Mouse (Mus musculus): Measurements from ENCODE around the gene Ccdc97. TPM values are rescaled to one million over a fixed set of nuclear protein-coding genes. Genes with fewer than 3 reads are reported as not detected.
A peak's percentile ranks its signal among the peaks of the same experiment; 100 is the strongest.

The Ccdc97 gene
- polyA plus RNA-seq, 1 experiment: 17.0 TPM

- H3K4me3 ChIP-seq (ENCODE audit: insufficient read depth, low read depth, low read length): no peak overlapping the region
- no peak overlapping the region for H3K27ac ChIP-seq (replicated peaks; ENCODE audit: low read depth, low read length)
- H3K4me1 ChIP-seq (ENCODE audit: control insufficient read depth, insufficient read depth, insufficient read length, low read length): peaks cover 35% of the 10 kb centered on the region
Measured at GRCm38 (mm10) chr7:25710519-25711130, 8.3 kb downstream of the Ccdc97 start.

DNA sequence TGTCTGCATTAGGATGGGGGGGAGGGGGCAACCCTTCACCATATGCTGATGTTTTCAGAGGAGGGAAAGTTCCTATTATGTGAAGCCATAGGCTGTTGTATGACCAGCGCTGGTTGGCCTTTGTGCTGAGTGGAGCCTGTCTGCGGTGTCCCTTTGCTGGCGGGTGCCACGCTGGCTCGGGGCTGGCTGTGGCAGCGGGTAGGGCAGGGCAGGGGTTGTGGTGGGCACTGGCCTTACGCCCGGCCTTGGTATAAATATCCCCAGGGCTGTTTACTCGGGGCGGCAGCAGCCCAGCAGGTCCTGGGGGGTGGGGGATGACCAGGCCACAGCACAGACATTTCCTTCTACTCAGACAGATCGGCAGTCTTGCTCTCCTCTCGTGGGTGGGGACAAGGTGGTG lies 8.9 kb downstream of the Ccdc97 start:
- Histone ChIP-seq H3K27ac (replicated peaks; ENCODE audit: low read depth, low read length) (no peak overlapping the region), H3K4me3 (ENCODE audit: insufficient read depth, low read depth, low read length) (no peak overlapping the region), H3K4me1 (ENCODE audit: control insufficient read depth, insufficient read depth, insufficient read length, low read length) (peaks cover 42% of the 10 kb centered on the region)

DNA sequence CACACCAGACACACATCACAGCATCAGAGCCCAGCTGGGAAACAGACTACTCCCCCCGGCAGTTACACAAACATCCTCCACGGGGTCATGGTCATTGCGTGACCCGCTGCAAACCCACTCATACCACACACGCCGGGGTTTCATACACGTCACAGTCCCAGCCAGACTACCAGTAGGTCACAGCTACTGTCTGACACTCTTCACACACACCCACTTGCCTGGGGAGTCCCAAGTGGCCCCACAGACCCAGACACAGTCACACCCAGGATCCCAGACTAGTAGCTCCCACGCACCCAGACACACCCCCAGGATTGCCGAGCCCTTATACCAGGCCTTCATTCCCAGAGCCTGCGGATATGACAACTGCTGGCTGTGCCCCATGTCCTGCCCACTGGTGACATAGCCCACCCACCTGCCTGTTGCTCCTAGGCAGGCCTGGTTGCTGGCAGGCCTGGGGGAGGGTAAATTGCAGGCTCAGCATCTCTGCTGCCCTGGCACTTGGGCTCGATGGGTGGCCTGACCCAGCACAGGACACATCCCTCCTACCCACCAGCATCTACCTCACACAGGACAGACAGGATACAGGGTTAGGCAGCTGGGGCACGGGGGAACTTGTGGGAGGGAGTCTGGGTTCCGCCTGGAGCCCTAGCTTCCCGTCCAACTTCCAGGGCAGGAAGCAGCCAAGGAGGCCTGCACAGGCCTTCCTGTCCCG lies 11.2 kb downstream of the Ccdc97 start:
- H3K27ac ChIP-seq (replicated peaks; ENCODE audit: low read depth, low read length): peak overlapping the region; percentile 97
- peaks cover 51% of the 10 kb centered on the region for H3K4me1 ChIP-seq (ENCODE audit: control insufficient read depth, insufficient read depth, insufficient read length, low read length)
- peak overlapping the region; percentile 49 for H3K4me3 ChIP-seq (ENCODE audit: insufficient read depth, low read depth, low read length)

GRCm38 (mm10) chr7:25706578-25707170 lies 12.2 kb downstream of the Ccdc97 start:
- H3K27ac ChIP-seq (replicated peaks; ENCODE audit: low read depth, low read length): peak overlapping the region; percentile 97
- H3K4me3 ChIP-seq (ENCODE audit: insufficient read depth, low read depth, low read length): no peak overlapping the region
- H3K4me1 ChIP-seq (ENCODE audit: control insufficient read depth, insufficient read depth, insufficient read length, low read length): peaks cover 49% of the 10 kb centered on the region

DNA sequence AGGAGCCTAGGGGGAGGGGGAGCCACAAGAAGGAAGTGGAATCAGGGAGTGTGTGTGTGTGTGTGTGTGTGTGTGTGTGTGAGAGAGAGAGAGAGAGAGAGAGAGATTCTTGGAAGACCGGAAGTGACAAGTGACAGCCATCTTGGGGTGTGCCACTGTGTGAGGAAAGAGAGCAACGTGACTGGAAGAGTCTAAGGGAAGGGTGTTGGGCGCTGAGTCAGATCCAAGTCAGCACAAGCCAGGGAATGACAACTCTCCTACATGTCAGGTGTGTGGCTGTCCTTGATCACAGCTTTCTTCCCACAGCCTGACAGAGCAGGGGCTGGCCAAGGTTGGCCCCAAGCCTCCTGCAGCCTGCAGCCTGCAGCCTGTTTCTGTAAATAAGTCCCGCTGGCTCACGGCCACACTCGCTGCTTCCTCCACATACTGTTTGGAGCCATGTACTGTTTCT lies 13.1 kb downstream of the Ccdc97 start:
- Histone ChIP-seq H3K4me3 (ENCODE audit: insufficient read depth, low read depth, low read length) (no peak overlapping the region), H3K4me1 (ENCODE audit: control insufficient read depth, insufficient read depth, insufficient read length, low read length) (peaks cover 42% of the 10 kb centered on the region), H3K27ac (replicated peaks; ENCODE audit: low read depth, low read length) (peak overlapping the region; percentile 97)

- peaks cover 37% of the 10 kb centered on the region for H3K4me1 ChIP-seq (ENCODE audit: control insufficient read depth, insufficient read depth, insufficient read length, low read length)
- H3K27ac ChIP-seq (replicated peaks; ENCODE audit: low read depth, low read length): peak overlapping the region; percentile 97; the same call in 1 of the 2 replicates
- no peak overlapping the region; the same call in 1 of the 2 replicates for H3K4me3 ChIP-seq (ENCODE audit: insufficient read depth, low read depth, low read length)
Measured at GRCm38 (mm10) chr7:25704716-25705364, 14.0 kb downstream of the Ccdc97 start.

GRCm38 (mm10) chr7:25703793-25704494 lies 14.9 kb downstream of the Ccdc97 start:
- no peak overlapping the region for H3K4me3 ChIP-seq (ENCODE audit: insufficient read depth, low read depth, low read length)
- H3K27ac ChIP-seq (replicated peaks; ENCODE audit: low read depth, low read length): peak overlapping the region; percentile 50
- H3K4me1 ChIP-seq (ENCODE audit: control insufficient read depth, insufficient read depth, insufficient read length, low read length): peaks cover 37% of the 10 kb centered on the region

- Histone ChIP-seq H3K27ac (replicated peaks; ENCODE audit: low read depth, low read length) (no peak overlapping the region), H3K4me1 (ENCODE audit: control insufficient read depth, insufficient read depth, insufficient read length, low read length) (peaks cover 31% of the 10 kb centered on the region), H3K4me3 (ENCODE audit: insufficient read depth, low read depth, low read length) (no peak overlapping the region)
Measured at GRCm38 (mm10) chr7:25702350-25702749, 16.5 kb downstream of the Ccdc97 start.

GRCm38 (mm10) chr7:25700732-25701131 lies 18.2 kb downstream of the Ccdc97 start:
- H3K4me1 ChIP-seq (ENCODE audit: control insufficient read depth, insufficient read depth, insufficient read length, low read length): peaks cover 17% of the 10 kb centered on the region
- H3K27ac ChIP-seq (replicated peaks; ENCODE audit: low read depth, low read length): no peak overlapping the region
- no peak overlapping the region for H3K4me3 ChIP-seq (ENCODE audit: insufficient read depth, low read depth, low read length)

DNA sequence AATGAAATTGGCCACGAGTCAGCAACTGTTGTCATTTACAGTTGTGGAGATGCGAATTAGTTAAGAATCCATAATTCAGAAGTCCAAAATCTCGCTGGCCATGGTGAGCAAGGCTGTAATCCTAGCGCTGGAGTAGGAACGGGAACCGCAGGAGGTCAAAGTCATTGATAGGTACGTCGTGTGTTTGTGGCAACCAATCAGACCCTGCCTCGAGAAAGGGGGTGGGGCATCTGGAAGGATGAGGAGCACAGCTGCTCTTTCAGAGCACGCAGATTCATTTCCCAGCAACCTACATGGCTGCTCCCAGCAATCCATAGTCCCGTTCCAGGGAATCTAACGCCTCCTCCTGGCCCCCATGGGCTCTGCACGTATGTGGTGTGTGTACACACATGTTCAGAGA lies 19.0 kb downstream of the Ccdc97 start:
- Histone ChIP-seq H3K4me3 (ENCODE audit: insufficient read depth, low read depth, low read length) (no peak overlapping the region), H3K4me1 (ENCODE audit: control insufficient read depth, insufficient read depth, insufficient read length, low read length) (peaks cover 9% of the 10 kb centered on the region; the same call in 1 of the 2 replicates)

DNA sequence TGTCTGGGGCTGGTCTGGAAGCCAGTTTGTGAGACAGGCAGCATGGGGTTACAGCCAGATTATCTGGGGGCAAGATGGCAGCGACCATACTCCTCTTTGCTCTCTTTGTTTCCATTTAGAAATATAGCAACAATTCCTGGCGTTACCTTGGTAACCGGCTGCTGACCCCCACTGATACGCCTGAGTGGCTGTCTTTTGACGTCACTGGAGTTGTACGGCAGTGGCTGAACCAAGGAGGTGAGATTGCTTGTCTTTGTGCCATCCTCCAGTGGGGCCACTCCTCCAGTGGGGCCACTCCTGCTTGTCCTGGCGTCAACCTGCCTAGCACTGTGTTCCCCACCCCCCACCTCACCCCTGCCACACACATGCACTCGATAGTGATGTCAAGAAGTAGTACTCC lies 24.8 kb downstream of the Ccdc97 start:
- Histone ChIP-seq H3K4me1 (ENCODE audit: control insufficient read depth, insufficient read depth, insufficient read length, low read length) (no peaks in the 10 kb centered on the region), H3K27ac (replicated peaks; ENCODE audit: low read depth, low read length) (no peak overlapping the region), H3K4me3 (ENCODE audit: insufficient read depth, low read depth, low read length) (no peak overlapping the region)

More for the DNA sequence above, 19.0 kb downstream of the Ccdc97 start:
- no peak overlapping the region for H3K27ac ChIP-seq (replicated peaks; ENCODE audit: low read depth, low read length)

DNA sequence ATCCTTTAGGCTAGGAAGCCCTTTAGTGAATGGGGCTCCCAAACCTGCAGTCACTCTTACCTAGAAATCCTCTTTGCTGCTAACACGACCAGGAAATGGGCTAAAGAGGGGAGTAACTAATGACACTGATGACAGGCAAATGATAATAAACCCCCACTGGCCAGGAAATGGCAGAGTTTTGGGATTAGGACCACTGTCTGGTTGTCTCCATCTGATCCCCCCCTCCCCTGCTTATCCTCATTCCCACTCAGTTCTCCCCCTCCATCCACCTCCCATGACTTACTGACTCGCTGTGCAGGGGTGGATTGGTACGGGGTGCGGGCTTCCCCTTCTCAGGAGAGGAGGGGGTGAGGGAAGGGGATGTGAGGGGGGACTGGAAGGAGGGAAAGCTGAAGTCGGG lies 28.8 kb downstream of the Ccdc97 start:
- H3K27ac ChIP-seq (replicated peaks; ENCODE audit: low read depth, low read length): peak overlapping the region; percentile 81

DNA sequence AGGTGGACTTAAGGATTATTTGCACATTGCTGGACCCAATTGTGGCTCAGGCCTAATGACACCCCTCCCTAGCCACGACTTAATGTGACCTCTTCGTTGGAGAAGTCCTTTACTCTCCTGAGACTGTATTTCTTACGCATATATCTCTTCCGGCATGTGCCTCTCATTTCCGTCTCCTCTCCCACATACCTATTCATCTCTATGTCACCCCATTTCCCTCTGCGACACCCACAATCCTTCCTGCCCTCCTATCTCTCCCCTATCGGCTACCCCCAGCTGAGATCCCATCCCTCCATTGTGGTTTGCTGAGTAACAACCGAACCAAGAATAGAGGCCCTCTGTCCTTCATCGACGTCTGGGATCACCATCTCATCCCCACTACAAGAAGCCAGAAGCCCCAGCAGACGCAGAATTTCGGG lies 29.3 kb downstream of the Ccdc97 start:
- Histone ChIP-seq H3K4me3 (ENCODE audit: insufficient read depth, low read depth, low read length) (peak overlapping the region; percentile 87), H3K27ac (replicated peaks; ENCODE audit: low read depth, low read length) (peak overlapping the region; percentile 81), H3K4me1 (ENCODE audit: control insufficient read depth, insufficient read depth, insufficient read length, low read length) (0 out of 2 replicates have a peak, but pooled peaks cover 4% of the 10 kb centered on the region)

More for the DNA sequence above, 28.8 kb downstream of the Ccdc97 start:
- Histone ChIP-seq H3K4me3 (ENCODE audit: insufficient read depth, low read depth, low read length) (peak overlapping the region; percentile 87), H3K4me1 (ENCODE audit: control insufficient read depth, insufficient read depth, insufficient read length, low read length) (0 out of 2 replicates have a peak, but pooled peaks cover 4% of the 10 kb centered on the region)

- H3K4me1 ChIP-seq (ENCODE audit: control insufficient read depth, insufficient read depth, insufficient read length, low read length): 0 out of 2 replicates have a peak, but pooled peaks cover 4% of the 10 kb centered on the region
- peak overlapping the region; percentile 89 for H3K27ac ChIP-seq (replicated peaks; ENCODE audit: low read depth, low read length)
- peak overlapping the region; percentile 87 for H3K4me3 ChIP-seq (ENCODE audit: insufficient read depth, low read depth, low read length)
Measured at GRCm38 (mm10) chr7:25688810-25689586, 29.9 kb downstream of the Ccdc97 start.
